Mouse (Mus musculus): Measurements from ENCODE around the gene Olfr676.
A peak's percentile ranks its signal among the peaks of the same experiment; 100 is the strongest.

Olfr676 gene

GRCm38 (mm10) chr7:105032398-105032797 is at the start of gene Olfr676:
Gene Olfr676 (plus strand): TSS chr7:105032698.
- no peak for DNase-seq (ENCODE audit: low read depth)

GRCm38 (mm10) chr7:105001929-105002328 is 30.6 kb upstream of the Olfr676 start, which contains the start of gene Olfr672:
Gene Olfr672 (minus strand): TSS chr7:105002029.
- no peak for DNase-seq (ENCODE audit: low read depth)

DNA sequence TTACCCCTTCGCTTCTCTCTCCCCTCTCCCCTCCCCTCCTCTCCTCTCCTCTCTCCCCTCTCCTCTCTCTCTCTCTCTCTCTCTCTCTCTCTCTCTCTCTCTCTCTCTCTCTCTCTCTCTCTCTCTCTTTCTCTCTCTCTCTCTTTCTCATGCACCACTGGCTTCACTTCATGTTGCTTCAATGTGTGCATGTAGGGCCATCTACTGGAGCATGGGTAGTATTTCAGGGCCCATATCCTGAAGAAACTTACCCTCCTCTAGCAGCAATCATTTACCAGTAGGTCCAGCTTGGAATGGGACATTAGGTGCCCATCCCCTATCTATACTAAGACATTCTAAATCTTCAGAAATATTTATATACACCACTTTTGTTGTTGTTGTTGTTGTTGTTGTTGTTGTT is 10.0 kb upstream of the Olfr676 start:
- peak; percentile 43 for DNase-seq (ENCODE audit: low read depth)

- DNase-seq (ENCODE audit: low read depth) = no peak
Observed at GRCm38 (mm10) chr7:105028360-105028759, 4.1 kb upstream of the Olfr676 start, which contains the start of gene Olfr675. Gene Olfr675 (minus strand): TSS chr7:105028460.

- DNase-seq (ENCODE audit: low read depth) = peak; percentile 5
Observed at GRCm38 (mm10) chr7:105033836-105034235, 1.3 kb downstream of the Olfr676 start.

DNA sequence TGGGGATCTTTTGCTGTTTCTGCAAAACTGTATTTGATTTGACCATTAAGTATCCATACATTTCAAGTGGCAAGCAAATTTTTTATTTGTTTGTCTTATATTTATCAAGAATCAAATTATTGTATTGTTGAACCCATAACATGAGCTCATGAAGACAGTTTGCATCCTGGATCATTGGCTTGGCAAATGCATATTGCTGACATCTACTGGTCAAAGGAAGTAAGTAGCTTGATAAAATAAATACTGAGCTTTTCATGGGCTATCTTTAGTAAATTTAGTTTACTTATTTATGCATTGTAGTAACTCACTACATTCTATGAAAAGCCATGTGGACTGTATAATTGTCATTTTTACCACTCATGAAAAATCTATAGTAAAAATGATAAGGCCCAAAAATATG is 26.5 kb downstream of the Olfr676 start:
- DNase-seq (ENCODE audit: low read depth) = peak; percentile 21

DNA sequence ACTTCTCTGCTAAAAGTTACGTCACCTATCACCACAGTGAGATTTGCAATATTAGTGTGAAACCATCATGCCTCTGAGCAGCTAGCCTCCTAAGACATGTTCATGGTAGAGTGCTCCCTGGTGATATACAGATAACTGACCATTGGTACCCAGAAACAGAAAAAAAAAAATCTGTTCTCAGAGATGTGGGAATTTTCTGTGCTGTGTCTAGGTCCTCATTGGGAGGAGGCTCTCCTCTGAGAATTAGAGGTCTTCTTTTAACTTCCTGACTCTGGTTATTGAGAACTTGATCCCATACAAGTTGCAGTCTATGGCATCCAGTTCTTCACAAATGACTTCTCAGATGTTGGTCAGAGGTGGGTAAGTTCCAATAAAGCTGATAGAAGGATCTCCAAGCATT is 31.7 kb downstream of the Olfr676 start, which contains the start of gene Olfr678:
TSS of gene Olfr678 (plus strand) at position 301 of the 400 bp plus-strand sequence.
- no peak for DNase-seq (ENCODE audit: low read depth)

GRCm38 (mm10) chr7:105080905-105081304 is 48.4 kb downstream of the Olfr676 start, which contains the start of gene Olfr679:
Gene Olfr679 (plus strand): TSS chr7:105081205.
- no peak for DNase-seq (ENCODE audit: low read depth)
